In genomic region chr10:41595550-41595949, GRCm38 (mm10) we compare ENCODE assay signal across 11 mouse cellular contexts.
DNase-seq lines count a peak whose midpoint lies in the region; ATAC-seq lines count a peak whose summit lies in the region.
"Had no signal": no experiment of that assay in that cellular context is flagged by ENCODE, and none has a peak within 500 bp of the region (broad histone marks: within the 10 kb centered on the region; RNA-seq: fewer than 3 reads in every experiment).

No protein-coding gene starts in this region.

- no peaks in the 10 kb centered on the region for H3K9me3 ChIP-seq in heart, embryonic 15.5 days (replicated peaks)

- ATAC-seq in heart, embryonic 15.5 days (replicated peaks; ENCODE audit: insufficient number of reproducible peaks, insufficient read depth, low FRiP score, low read depth) = peak; percentile 16; the same call in 1 of the 2 replicates
- ATAC-seq: midbrain, embryonic 16.5 days had no signal

- H3K9ac ChIP-seq in heart, embryonic 15.5 days = no peak overlapping the region

- 41% methylated on average over 3 of the region's 3 CpGs for WGBS in heart, embryonic 15.5 days

- H3K36me3 ChIP-seq in heart, embryonic 15.5 days = no peaks in the 10 kb centered on the region

- H3K27ac ChIP-seq in heart, embryonic 15.5 days = peak overlapping the region; percentile 91
- H3K27ac ChIP-seq: heart, adult 2 months had no signal

- peak overlapping the region; percentile 40 for H3K4me2 ChIP-seq in heart, embryonic 15.5 days

- H3K4me1 ChIP-seq in heart, embryonic 15.5 days (replicated peaks) = peaks cover 43% of the 10 kb centered on the region

- no peak for DNase-seq in heart, adult 9 months (ENCODE audit: low spot score in 2 of 2)
- peak; percentile 81 for DNase-seq in T-cell, adult 2 months (ENCODE audit: low spot score)
- DNase-seq in lung, postnatal 36 days = peak; percentile 67
- peak; percentile 52 to 76 for DNase-seq in thymus, adult 18-20 months
- no peak for DNase-seq in kidney, postnatal 14 days
- DNase-seq in urinary bladder, postnatal 25 days (ENCODE audit: low spot score) = no peak
- DNase-seq in cerebellum, adult 11 months = no peak
- DNase-seq: layer of hippocampus, adult 9-11 months had no signal

- no peaks in the 10 kb centered on the region for H3K27me3 ChIP-seq in heart, embryonic 15.5 days

- H3K4me3 ChIP-seq in heart, embryonic 15.5 days = no peak overlapping the region
- H3K4me3 ChIP-seq: heart, adult 2 months had no signal

Comparison
In these comparisons a context has a peak if more than half of its experiments do, and no peak if none do; other contexts are left out.
1. DNase-seq: peak in T-cell, adult 2 months (single experiment), lung, postnatal 36 days (single experiment) and thymus, adult 18-20 months (2 of 2); none in heart, adult 9 months (0 of 2), kidney, postnatal 14 days (single experiment), urinary bladder, postnatal 25 days (single experiment) and cerebellum, adult 11 months (single experiment).